Mouse (Mus musculus): ENCODE measurements around the gene Akain1.

DNA sequence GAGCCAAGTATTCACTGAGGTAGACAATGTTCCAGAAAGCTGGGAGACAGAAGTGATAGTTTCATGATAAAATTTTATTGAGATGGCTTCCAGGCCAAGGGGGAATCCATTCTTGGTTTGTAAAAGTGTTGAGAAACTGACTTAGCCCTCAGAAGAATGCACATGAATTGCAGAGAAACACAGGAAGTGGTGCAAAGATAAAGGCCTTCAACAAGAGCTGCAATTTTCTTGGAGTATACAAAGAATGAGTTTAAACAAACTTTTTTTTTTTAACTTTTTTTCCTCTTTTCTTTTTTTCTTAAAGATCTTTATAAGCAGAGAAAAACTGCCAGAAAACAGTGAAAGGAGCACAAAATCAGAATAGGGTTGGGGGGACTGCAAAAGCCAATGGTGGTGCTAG lies 23.0 kb upstream of the Akain1 start:
- TF ChIP-seq POLR2A (IDR thresholded peaks at IDR 0.05; ENCODE audit: control insufficient read depth, low read depth, low read length) (no peak), CTCF (IDR thresholded peaks at IDR 0.05; ENCODE audit: control insufficient read depth, insufficient read depth, insufficient replicate concordance, low read depth, low read length) (no peak)
